ENCODE assay signal across 9 mouse cellular contexts in the genomic region with DNA sequence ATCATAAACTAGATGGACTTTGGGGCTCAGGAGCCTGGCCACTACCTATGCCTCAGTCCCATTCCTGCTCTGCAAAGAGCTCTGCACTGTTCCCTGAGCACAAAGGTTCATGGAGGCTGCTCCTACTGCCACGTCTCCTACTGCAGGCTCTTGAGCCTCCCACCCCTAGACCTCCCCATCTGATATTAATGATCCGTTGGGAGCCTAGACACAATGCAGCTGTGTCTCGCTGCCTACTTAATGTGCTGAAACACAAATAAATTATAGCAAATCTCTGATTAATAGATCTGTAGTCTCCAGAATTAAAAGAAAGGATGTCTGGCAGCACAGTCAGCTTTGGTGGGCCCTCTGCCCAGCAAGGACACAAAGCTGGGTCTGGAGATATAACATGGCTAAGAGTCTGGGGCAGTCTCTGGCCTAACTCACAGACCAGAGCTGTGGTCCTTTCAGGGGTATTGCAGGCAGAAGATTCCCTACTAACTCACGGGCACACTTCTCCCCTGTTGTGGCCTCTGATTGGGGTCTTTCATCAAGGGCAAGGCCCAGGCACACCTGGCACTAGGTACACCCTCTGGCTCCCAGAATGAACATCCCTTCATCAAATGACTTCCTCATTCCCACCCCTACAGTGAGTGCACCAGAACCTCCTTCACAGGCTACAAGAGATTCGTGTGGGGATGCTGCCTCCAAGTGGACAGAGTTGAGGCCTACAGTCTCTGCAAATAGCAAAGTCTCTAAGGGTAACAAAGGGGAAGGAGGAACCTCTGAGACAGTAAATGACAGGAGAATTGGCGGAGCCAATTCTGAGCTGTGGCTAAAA. TPM values are rescaled to one million over a fixed set of nuclear protein-coding genes. Genes with fewer than 3 reads are reported as not detected.
DNase-seq lines count a peak whose midpoint lies in the region; ATAC-seq and TF ChIP-seq lines count a peak whose summit lies in the region.
"Had no signal": no experiment of that assay in that cellular context is flagged by ENCODE, and none has a peak within 500 bp of the region (broad histone marks: within the 10 kb centered on the region; RNA-seq: fewer than 3 reads in every experiment).

No protein-coding gene starts in this region.

- no peak overlapping the region for H3K4me3 ChIP-seq in embryonic facial prominence, embryonic 11.5 days (ENCODE audit: low read depth, low read length)
- no peak overlapping the region for H3K4me3 ChIP-seq in heart, adult 2 months
- H3K4me3 ChIP-seq in limb, embryonic 15.5 days: no peak overlapping the region
- H3K4me3 ChIP-seq: erythroblast, embryonic 14.5 days had no signal

- peak; percentile 60 for ATAC-seq in embryonic facial prominence, embryonic 11.5 days (replicated peaks; ENCODE audit: insufficient number of reproducible peaks, low FRiP score, low TSS enrichment, low read depth)
- peak; percentile 65; the same call in 1 of the 2 replicates for ATAC-seq in limb, embryonic 15.5 days (ENCODE audit: insufficient number of reproducible peaks, low FRiP score, low TSS enrichment, low read depth)

- intact Hi-C loops in heart, adult 2 months (cut with DNase I): loop anchor here (1.0 to 5.0 kb wide), 4 partner anchors 44 to 137 kb away; a partner anchor contains a TSS

- no peaks in the 10 kb centered on the region for H3K9me3 ChIP-seq in embryonic facial prominence, embryonic 11.5 days (replicated peaks; ENCODE audit: control insufficient read depth, low read length)
- no peaks in the 10 kb centered on the region for H3K9me3 ChIP-seq in limb, embryonic 15.5 days

- no peak overlapping the region for H3K27ac ChIP-seq in embryonic facial prominence, embryonic 11.5 days (replicated peaks; ENCODE audit: low read depth, low read length)
- H3K27ac ChIP-seq in heart, adult 2 months: no peak overlapping the region
- H3K27ac ChIP-seq in limb, embryonic 15.5 days: no peak overlapping the region

- no peak overlapping the region for H3K9ac ChIP-seq in embryonic facial prominence, embryonic 11.5 days (replicated peaks; ENCODE audit: low read length)
- no peak overlapping the region for H3K9ac ChIP-seq in heart, adult 2 months (ENCODE audit: low read depth, low read length)
- H3K9ac ChIP-seq in limb, embryonic 15.5 days: no peak overlapping the region

- TF ChIP-seq POLR2A in heart, adult 2 months (IDR thresholded peaks at IDR 0.05; ENCODE audit: insufficient read depth, low read depth, low read length): no peak

- no peaks in the 10 kb centered on the region; the same call in 1 of the 2 replicates for H3K36me3 ChIP-seq in embryonic facial prominence, embryonic 11.5 days (replicated peaks; ENCODE audit: control insufficient read depth, insufficient read depth, low read depth, low read length)
- no peaks in the 10 kb centered on the region for H3K36me3 ChIP-seq in heart, adult 2 months (ENCODE audit: control insufficient read depth, insufficient read depth, low read length)
- H3K36me3 ChIP-seq in limb, embryonic 15.5 days: peaks cover 51% of the 10 kb centered on the region

- H3K4me1 ChIP-seq in embryonic facial prominence, embryonic 11.5 days (ENCODE audit: control insufficient read depth, insufficient read depth, low read length): no peaks in the 10 kb centered on the region
- no peaks in the 10 kb centered on the region for H3K4me1 ChIP-seq in heart, adult 2 months (ENCODE audit: control insufficient read depth, insufficient read depth, low read length)
- H3K4me1 ChIP-seq in limb, embryonic 15.5 days: no peaks in the 10 kb centered on the region

- no peaks in the 10 kb centered on the region for H3K27me3 ChIP-seq in embryonic facial prominence, embryonic 11.5 days (ENCODE audit: control insufficient read depth, insufficient read depth, low read length)
- no peaks in the 10 kb centered on the region for H3K27me3 ChIP-seq in heart, adult 2 months (ENCODE audit: control insufficient read depth, insufficient read depth, low read length)
- no peaks in the 10 kb centered on the region for H3K27me3 ChIP-seq in limb, embryonic 15.5 days

- TF ChIP-seq CTCF in heart, adult 2 months (IDR thresholded peaks at IDR 0.05): peak; percentile 94

- H3K79me2 ChIP-seq in heart, adult 2 months (replicated peaks; ENCODE audit: control insufficient read depth, insufficient read depth, low read length): no peaks in the 10 kb centered on the region

- no peak overlapping the region for H3K4me2 ChIP-seq in embryonic facial prominence, embryonic 11.5 days (ENCODE audit: low read depth, low read length)
- H3K4me2 ChIP-seq in limb, embryonic 15.5 days: no peak overlapping the region

- 51% methylated on average over 6 of the region's 6 CpGs for WGBS in embryonic facial prominence, embryonic 11.5 days
- WGBS in heart, adult 2 months: 59% methylated on average over 6 of the region's 6 CpGs
- WGBS in limb, embryonic 15.5 days: 54% methylated on average over 6 of the region's 6 CpGs

- TF ChIP-seq EP300 in heart, adult 2 months (IDR thresholded peaks at IDR 0.05; ENCODE audit: insufficient read depth, low read depth, low read length): peak; percentile 96

- peak; percentile 87 to 90 for DNase-seq in B cell, adult 2 months
- peak; percentile 64 for DNase-seq in adrenal gland, postnatal 25 days
- peak; percentile 77 for DNase-seq in embryonic facial prominence, embryonic 11.5 days (ENCODE audit: low spot score)
- DNase-seq in heart, adult 2 months: peak; percentile 78 to 79
- peak; percentile 85 for DNase-seq in kidney, adult 9 months
- peak; percentile 71 to 78 for DNase-seq in monocyte, adult 2 months (ENCODE audit: low read depth in 1 of 2, low spot score in 2 of 2)
- peak; percentile 56 to 75 for DNase-seq in spleen, postnatal 14 days (ENCODE audit: low spot score in 2 of 2)

RNA-seq across cellular contexts. Expression of a gene that starts 14.7 kb away (rescaled TPM):
- 50.5 and 57.8 TPM in 2 replicates for total RNA-seq in adrenal gland, postnatal 25 days (2021)
- 25.8 and 28.0 TPM in 2 replicates for polyA plus RNA-seq in embryonic facial prominence, embryonic 11.5 days (2014; fragmentation: Nextera tagmentation; extraction: Ambion mirVana)
- 10 to 100 TPM; 45.9 to 52.7 TPM for total RNA-seq in heart, adult 2 months (2021)
- 20.2 and 30.1 TPM in 2 replicates for polyA plus RNA-seq in heart, adult 2 months (2012; rRNA removed)
- polyA plus RNA-seq in limb, embryonic 15.5 days (2015; fragmentation: Nextera tagmentation; extraction: Ambion mirVana): 44.0 and 49.7 TPM in 2 replicates

RNA-seq across cellular contexts. Expression of a gene that starts 37.0 kb away (rescaled TPM):
- 53.4 and 53.8 TPM in 2 replicates for total RNA-seq in adrenal gland, postnatal 25 days (2021)
- 68.8 and 74.7 TPM in 2 replicates for polyA plus RNA-seq in embryonic facial prominence, embryonic 11.5 days (2014; fragmentation: Nextera tagmentation; extraction: Ambion mirVana)
- total RNA-seq in heart, adult 2 months (2021): 10 to 100 TPM; 55.1 to 58.3 TPM
- polyA plus RNA-seq in heart, adult 2 months (2012; rRNA removed): 28.5 and 29.9 TPM in 2 replicates
- polyA plus RNA-seq in limb, embryonic 15.5 days (2015; fragmentation: Nextera tagmentation; extraction: Ambion mirVana): 84.6 and 86.3 TPM in 2 replicates

RNA-seq across cellular contexts. Expression of a gene that starts 49.9 kb away (rescaled TPM):
- 70.9 and 99.3 TPM in 2 replicates for total RNA-seq in adrenal gland, postnatal 25 days (2021)
- polyA plus RNA-seq in embryonic facial prominence, embryonic 11.5 days (2014; fragmentation: Nextera tagmentation; extraction: Ambion mirVana): 24.8 and 27.3 TPM in 2 replicates
- total RNA-seq in heart, adult 2 months (2021): 10 to 100 TPM; 17.1 to 40.0 TPM
- 61.9 and 77.5 TPM in 2 replicates for polyA plus RNA-seq in heart, adult 2 months (2012; rRNA removed)
- 71.4 and 79.1 TPM in 2 replicates for polyA plus RNA-seq in limb, embryonic 15.5 days (2015; fragmentation: Nextera tagmentation; extraction: Ambion mirVana)

RNA-seq across cellular contexts. Expression of a gene that starts 50.0 kb away (rescaled TPM):
- total RNA-seq in adrenal gland, postnatal 25 days (2021): 89.5 and 102 TPM in 2 replicates
- 60.6 and 67.2 TPM in 2 replicates for polyA plus RNA-seq in embryonic facial prominence, embryonic 11.5 days (2014; fragmentation: Nextera tagmentation; extraction: Ambion mirVana)
- total RNA-seq in heart, adult 2 months (2021): 10 to 100 TPM; 71.7 to 82.8 TPM
- 62.6 and 64.4 TPM in 2 replicates for polyA plus RNA-seq in heart, adult 2 months (2012; rRNA removed)
- 54.7 and 57.5 TPM in 2 replicates for polyA plus RNA-seq in limb, embryonic 15.5 days (2015; fragmentation: Nextera tagmentation; extraction: Ambion mirVana)

RNA-seq across cellular contexts. Expression of a gene that starts 57.8 kb away (rescaled TPM):
- total RNA-seq in adrenal gland, postnatal 25 days (2021): 287 and 310 TPM in 2 replicates
- polyA plus RNA-seq in embryonic facial prominence, embryonic 11.5 days (2014; fragmentation: Nextera tagmentation; extraction: Ambion mirVana): 39.2 and 42.4 TPM in 2 replicates
- total RNA-seq in heart, adult 2 months (2021): 100 to 1,000 TPM; 272 to 334 TPM
- 395 and 491 TPM in 2 replicates for polyA plus RNA-seq in heart, adult 2 months (2012; rRNA removed)
- 14.2 and 20.6 TPM in 2 replicates for polyA plus RNA-seq in limb, embryonic 15.5 days (2015; fragmentation: Nextera tagmentation; extraction: Ambion mirVana)
